Mouse (Mus musculus): ENCODE data around the gene Rgl2.

GRCm38 (mm10) chr17:33931159-33931866, 2.0 kb downstream of the Rgl2 start:
- TF ChIP-seq CTCF (IDR thresholded peaks at IDR 0.05; ENCODE audit: insufficient read depth, low read length) (no peak), POLR2A (IDR thresholded peaks at IDR 0.05; ENCODE audit: borderline replicate concordance, extremely low read depth, low read depth, low read length) (no peak)
